Mouse (Mus musculus) inflammation-experienced regulatory T-cells (primary cell): Measurements from ENCODE around the gene Trim69. TPM values are rescaled to one million over a fixed set of nuclear protein-coding genes. Genes with fewer than 3 reads are reported as not detected.

Experiments used
- polyA plus RNA-seq, 2 experiments: library from polyadenylated mRNA; unstranded; fragments of 100-300 nt; shearing (Covaris generic); gene quantifications; one replicate each; pipeline ENCODE4 v1.2.1; 2017

The Trim69 gene
- under 1 TPM in 1 of 2 experiments, not detected in 1; 0.76 TPM for polyA plus RNA-seq

GRCm38 (mm10) chr2:122160680-122161079 lies at the start of gene Trim69:
Gene Trim69 (plus strand): TSS chr2:122160700.

GRCm38 (mm10) chr2:122117961-122118958 lies 42.2 kb upstream of the Trim69 start, which contains the start of gene Spg11:
Gene Spg11 (minus strand): TSS chr2:122118386.

GRCm38 (mm10) chr2:122147508-122148241 lies 12.8 kb upstream of the Trim69 start, which contains the start of gene B2m:
Gene B2m (plus strand): TSS chr2:122147686.

GRCm38 (mm10) chr2:122186106-122186505 lies 25.6 kb downstream of the Trim69 start, which contains the start of the genes Patl2 and Terb2:
Gene Patl2 (minus strand): TSS chr2:122186189.
Gene Terb2 (plus strand): TSS chr2:122186272.

Other genes with a start within 250 kb of the Trim69 start
- 10 to 100 TPM; 46.0 to 52.9 TPM for gene Ctdspl2, start 204.7 kb upstream of the Trim69 start, polyA plus RNA-seq
- gene Mageb3, start 204.6 kb upstream of the Trim69 start, polyA plus RNA-seq: not detected
- 10 to 100 TPM; 11.5 to 16.5 TPM for gene Eif3j1, start 132.2 kb upstream of the Trim69 start, polyA plus RNA-seq
- 10 to 100 TPM; 12.7 to 18.8 TPM for gene Spg11, start 42.3 kb upstream of the Trim69 start, polyA plus RNA-seq
- gene B2m, start 13.0 kb upstream of the Trim69 start, polyA plus RNA-seq: 1,000 to 10,000 TPM; 7,214 to 7,784 TPM
- gene Patl2, start 25.5 kb downstream of the Trim69 start, polyA plus RNA-seq: 1 to 10 TPM in 1 of 2 experiments, under 1 TPM in 1; 0.69 to 1.5 TPM
- gene Terb2, start 25.6 kb downstream of the Trim69 start, polyA plus RNA-seq: under 1 TPM in 1 of 2 experiments, not detected in 1; 0.31 TPM
- 1 to 10 TPM; 2.3 to 3.3 TPM for gene Sord, start 74.0 kb downstream of the Trim69 start, polyA plus RNA-seq
- gene Duox2, start 137.7 kb downstream of the Trim69 start, polyA plus RNA-seq: under 1 TPM in 1 of 2 experiments, not detected in 1; 0.27 TPM
- under 1 TPM in 1 of 2 experiments, not detected in 1; 0.70 TPM for gene Duoxa2, start 138.2 kb downstream of the Trim69 start, polyA plus RNA-seq
- under 1 TPM in 1 of 2 experiments, not detected in 1; 0.66 TPM for gene Duoxa1, start 153.0 kb downstream of the Trim69 start, polyA plus RNA-seq
- under 1 TPM in 1 of 2 experiments, not detected in 1; 0.20 TPM for gene Duox1, start 155.0 kb downstream of the Trim69 start, polyA plus RNA-seq
- gene Shf, start 208.5 kb downstream of the Trim69 start, polyA plus RNA-seq: 1 to 10 TPM; 4.0 to 4.8 TPM